Mouse (Mus musculus): Measurements from ENCODE around the gene Srarp. TPM values are rescaled to one million over a fixed set of nuclear protein-coding genes. Genes with fewer than 3 reads are reported as not detected.

The Srarp gene
- polyA plus RNA-seq, 1 experiment from 2014 or later, result not detected

GRCm38 (mm10) chr4:141423288-141423687 is 12.6 kb downstream of the Srarp start:
- no peak overlapping the region for H3K27ac ChIP-seq
- WGBS, result 80% methylated on average over 5 of the region's 5 CpGs
- H3K36me3 ChIP-seq, result no peaks in the 10 kb centered on the region
- 0 out of 2 replicates have a peak, but pooled peaks cover 3% of the 10 kb centered on the region for H3K27me3 ChIP-seq (replicated peaks)
- H3K9me3 ChIP-seq, result no peaks in the 10 kb centered on the region
- H3K9ac ChIP-seq, result no peak overlapping the region
- ATAC-seq (ENCODE audit: insufficient read depth, low FRiP score, low read depth), result no peak
- no peak overlapping the region for H3K4me2 ChIP-seq
- peaks cover 36% of the 10 kb centered on the region for H3K4me1 ChIP-seq
- no peak overlapping the region for H3K4me3 ChIP-seq (replicated peaks)

DNA sequence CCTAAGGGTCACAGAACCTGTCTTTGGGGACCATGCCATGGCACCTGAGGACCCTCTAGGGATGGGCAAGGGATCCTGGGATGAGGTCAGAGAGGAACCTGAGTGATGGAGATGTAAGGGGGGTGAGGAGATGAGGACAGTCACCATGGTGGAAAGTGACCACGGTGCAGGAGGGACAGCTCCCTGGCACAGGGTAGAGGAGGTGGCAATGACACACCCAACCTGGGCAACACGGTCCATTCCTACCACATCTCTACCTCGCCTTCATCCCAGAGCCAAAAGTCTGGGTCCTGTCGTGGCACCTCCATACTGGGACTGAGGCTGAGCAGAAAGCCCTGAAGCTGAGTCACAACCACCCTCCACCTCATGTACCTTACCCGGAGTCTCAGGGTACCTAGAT is 13.1 kb downstream of the Srarp start:
- no peak for ATAC-seq (ENCODE audit: insufficient read depth, low FRiP score, low read depth)
- H3K4me1 ChIP-seq, result peaks cover 36% of the 10 kb centered on the region

GRCm38 (mm10) chr4:141421423-141421822 is 14.5 kb downstream of the Srarp start:
- Histone ChIP-seq H3K27me3 (replicated peaks) (0 out of 2 replicates have a peak, but pooled peaks cover 3% of the 10 kb centered on the region), H3K9ac (no peak overlapping the region), H3K27ac (peak overlapping the region; percentile 57; the same call in 1 of the 2 replicates), H3K36me3 (no peaks in the 10 kb centered on the region), H3K9me3 (no peaks in the 10 kb centered on the region), H3K4me2 (peak overlapping the region; percentile 41), H3K4me1 (peaks cover 32% of the 10 kb centered on the region), H3K4me3 (replicated peaks) (peak overlapping the region; percentile 26)
- ATAC-seq (ENCODE audit: insufficient read depth, low FRiP score, low read depth), result peak; percentile 30; the same call in 1 of the 2 replicates
- 36% methylated on average over 14 of the region's 14 CpGs for WGBS

More for the DNA sequence above, 13.1 kb downstream of the Srarp start:
- Histone ChIP-seq H3K4me3 (replicated peaks) (no peak overlapping the region), H3K27ac (no peak overlapping the region), H3K36me3 (no peaks in the 10 kb centered on the region), H3K9ac (no peak overlapping the region), H3K4me2 (0 out of 2 replicates have a peak overlapping the region, but pooled peaks have one; percentile 41), H3K27me3 (replicated peaks) (0 out of 2 replicates have a peak, but pooled peaks cover 3% of the 10 kb centered on the region), H3K9me3 (no peaks in the 10 kb centered on the region)
- WGBS, result 87% methylated on average over 5 of the region's 5 CpGs

DNA sequence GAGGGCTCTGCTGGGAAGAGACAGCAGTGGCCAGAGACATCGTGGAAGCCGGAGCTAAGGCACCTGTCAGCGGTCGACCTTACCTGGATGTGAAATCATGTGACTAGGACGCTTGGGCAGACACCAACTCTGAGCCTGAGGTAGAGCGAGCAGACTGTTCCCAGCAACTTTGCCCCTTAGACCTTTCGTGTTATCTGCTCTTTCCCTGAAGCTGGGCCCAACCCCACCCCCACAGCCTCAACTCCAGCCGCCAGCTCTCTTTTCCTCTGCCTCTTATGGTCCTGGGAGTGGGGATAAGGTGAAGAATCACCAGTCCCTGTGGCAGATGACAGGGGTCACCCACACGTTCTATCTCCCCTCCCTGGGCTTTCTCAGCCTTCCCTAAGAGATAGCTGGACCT is 15.0 kb downstream of the Srarp start:
- peak overlapping the region; percentile 51; the same call in 1 of the 2 replicates for H3K27ac ChIP-seq
- H3K9ac ChIP-seq, result no peak overlapping the region
- H3K4me1 ChIP-seq, result peaks cover 29% of the 10 kb centered on the region
- H3K9me3 ChIP-seq, result no peaks in the 10 kb centered on the region
- H3K4me3 ChIP-seq (replicated peaks), result no peak overlapping the region
- WGBS, result 44% methylated on average over 9 of the region's 9 CpGs
- 0 out of 2 replicates have a peak, but pooled peaks cover 3% of the 10 kb centered on the region for H3K27me3 ChIP-seq (replicated peaks)
- H3K36me3 ChIP-seq, result no peaks in the 10 kb centered on the region
- ATAC-seq (ENCODE audit: insufficient read depth, low FRiP score, low read depth), result no peak
- H3K4me2 ChIP-seq, result 0 out of 2 replicates have a peak overlapping the region, but pooled peaks have one; percentile 41

DNA sequence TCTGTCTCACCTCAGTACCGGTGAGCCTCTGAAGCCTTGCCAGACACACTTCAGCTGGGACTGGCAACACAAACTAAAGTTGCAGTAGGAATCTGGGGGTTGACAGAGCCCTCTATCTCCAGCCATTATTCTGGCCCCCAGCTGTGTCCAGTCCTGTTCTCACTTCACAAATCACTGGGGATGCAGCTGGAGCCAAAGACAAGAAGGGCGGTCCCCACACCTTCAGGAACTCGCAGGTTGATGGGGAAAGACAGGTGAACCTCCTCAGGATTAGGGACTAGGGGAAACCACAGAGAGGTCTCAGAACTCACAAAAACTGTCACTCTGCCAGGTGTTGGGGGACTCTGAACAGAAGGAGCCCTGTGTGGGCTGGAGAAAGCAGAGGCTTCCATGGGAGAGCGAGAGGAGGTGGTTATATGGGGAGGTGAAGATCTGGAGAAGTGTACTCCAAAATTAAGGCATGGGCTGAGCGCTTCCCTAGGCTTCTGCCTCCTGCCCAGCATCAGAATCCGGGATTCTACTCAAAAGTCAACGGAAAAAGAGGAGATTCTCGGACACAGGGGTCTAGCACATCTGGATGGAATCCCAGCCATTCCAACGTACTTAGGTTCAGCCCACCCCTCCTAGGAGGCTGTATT is 15.6 kb downstream of the Srarp start, which contains the start of gene Hspb7:
TSS of gene Hspb7 (plus strand) at position 588 of the 638 bp plus-strand sequence.
- 54% methylated on average over 9 of the region's 9 CpGs for WGBS

DNA sequence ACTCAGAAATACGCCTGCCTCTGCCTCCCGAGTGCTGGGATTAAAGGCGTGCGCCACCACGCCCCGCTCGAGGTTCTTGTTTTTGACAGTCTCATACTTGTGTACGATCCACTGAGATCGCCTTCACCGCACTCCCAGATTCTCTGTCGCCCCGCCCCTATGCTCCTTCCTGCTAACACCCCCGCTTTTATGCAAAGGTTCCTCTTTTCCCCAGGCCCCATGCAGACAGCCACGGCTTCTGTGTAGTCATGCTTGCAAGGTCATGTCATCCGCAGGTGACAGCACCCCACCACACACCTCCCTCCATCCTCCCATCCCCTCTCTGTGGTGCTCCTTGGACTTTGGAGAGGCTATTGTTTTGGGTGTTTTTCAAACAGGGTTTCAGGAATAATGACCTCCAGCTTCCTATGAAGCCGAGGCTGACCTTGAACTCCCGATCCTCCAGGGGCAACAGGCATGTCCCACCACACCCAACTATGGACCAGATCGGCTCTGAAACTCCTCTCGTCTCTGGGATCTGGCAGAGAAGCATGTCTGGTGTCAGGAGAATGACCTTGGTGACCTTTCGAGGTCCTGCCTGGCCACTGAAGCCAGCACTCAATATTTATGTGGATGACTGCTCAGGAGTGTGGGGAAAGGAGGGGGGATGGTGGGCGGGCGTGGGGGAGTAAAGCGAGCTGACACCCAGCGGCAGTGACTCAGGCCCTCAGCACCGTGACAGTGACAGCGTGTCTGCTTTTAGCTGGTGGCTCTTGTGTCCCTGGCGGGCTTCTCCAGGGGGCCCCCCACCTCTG is 16.3 kb downstream of the Srarp start:
- H3K4me2 ChIP-seq, result no peak overlapping the region
- H3K27ac ChIP-seq, result no peak overlapping the region
- no peaks in the 10 kb centered on the region for H3K9me3 ChIP-seq
- H3K27me3 ChIP-seq (replicated peaks), result no peaks in the 10 kb centered on the region
- H3K4me3 ChIP-seq (replicated peaks), result no peak overlapping the region
- H3K4me1 ChIP-seq, result peaks cover 20% of the 10 kb centered on the region; the same call in 1 of the 2 replicates
- no peak for ATAC-seq (ENCODE audit: insufficient read depth, low FRiP score, low read depth)
- WGBS, result 54% methylated on average over 27 of the region's 27 CpGs
- no peak overlapping the region for H3K9ac ChIP-seq
- no peaks in the 10 kb centered on the region for H3K36me3 ChIP-seq

More for the DNA sequence above, 15.6 kb downstream of the Srarp start, which contains the start of gene Hspb7:
- H3K27me3 ChIP-seq (replicated peaks), result 0 out of 2 replicates have a peak, but pooled peaks cover 3% of the 10 kb centered on the region
- peak within 1 kb of the TSS; percentile 57; the same call in 1 of the 2 replicates for H3K27ac ChIP-seq
- H3K4me1 ChIP-seq, result peaks cover 26% of the 10 kb centered on the region; the same call in 1 of the 2 replicates
- peak within 1 kb of the TSS; percentile 26; the same call in 1 of the 2 replicates for H3K4me3 ChIP-seq (replicated peaks)
- no peak for ATAC-seq (ENCODE audit: insufficient read depth, low FRiP score, low read depth)
- H3K36me3 ChIP-seq, result no peaks in the 10 kb centered on the region
- H3K4me2 ChIP-seq, result peak within 1 kb of the TSS; percentile 41
- no peak within 1 kb of the TSS for H3K9ac ChIP-seq
- H3K9me3 ChIP-seq, result no peaks in the 10 kb centered on the region

DNA sequence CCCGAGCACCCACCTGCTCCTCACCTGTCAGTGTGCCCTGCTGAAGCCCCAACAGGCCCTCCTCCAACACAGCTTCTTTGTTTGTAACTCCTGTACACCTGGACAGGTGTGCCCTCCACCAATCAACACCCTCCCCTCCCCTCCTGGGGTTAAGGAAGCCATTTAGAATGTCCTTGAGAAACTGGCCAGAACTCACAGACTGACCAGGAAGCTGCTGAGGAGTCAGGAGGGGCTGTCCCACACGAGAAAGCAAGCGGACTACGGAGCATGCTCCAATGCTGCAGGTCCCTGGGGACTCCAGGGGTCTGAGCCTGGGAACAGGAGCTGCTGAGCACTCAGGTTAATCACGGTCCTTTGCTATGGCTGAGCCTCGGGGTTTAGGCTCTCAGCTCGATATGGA is 20.0 kb downstream of the Srarp start, which contains the start of gene Clcnkb:
TSS of gene Clcnkb (minus strand) at position 91 of the 400 bp plus-strand sequence.
- Histone ChIP-seq H3K9me3 (no peaks in the 10 kb centered on the region), H3K4me3 (replicated peaks) (no peak within 1 kb of the TSS), H3K4me1 (peaks cover 11% of the 10 kb centered on the region; the same call in 1 of the 2 replicates), H3K36me3 (no peaks in the 10 kb centered on the region), H3K9ac (no peak within 1 kb of the TSS), H3K4me2 (no peak within 1 kb of the TSS), H3K27me3 (replicated peaks) (no peaks in the 10 kb centered on the region), H3K27ac (no peak within 1 kb of the TSS)
- ATAC-seq (ENCODE audit: insufficient read depth, low FRiP score, low read depth), result no peak
- 55% methylated on average over 7 of the region's 7 CpGs for WGBS

DNA sequence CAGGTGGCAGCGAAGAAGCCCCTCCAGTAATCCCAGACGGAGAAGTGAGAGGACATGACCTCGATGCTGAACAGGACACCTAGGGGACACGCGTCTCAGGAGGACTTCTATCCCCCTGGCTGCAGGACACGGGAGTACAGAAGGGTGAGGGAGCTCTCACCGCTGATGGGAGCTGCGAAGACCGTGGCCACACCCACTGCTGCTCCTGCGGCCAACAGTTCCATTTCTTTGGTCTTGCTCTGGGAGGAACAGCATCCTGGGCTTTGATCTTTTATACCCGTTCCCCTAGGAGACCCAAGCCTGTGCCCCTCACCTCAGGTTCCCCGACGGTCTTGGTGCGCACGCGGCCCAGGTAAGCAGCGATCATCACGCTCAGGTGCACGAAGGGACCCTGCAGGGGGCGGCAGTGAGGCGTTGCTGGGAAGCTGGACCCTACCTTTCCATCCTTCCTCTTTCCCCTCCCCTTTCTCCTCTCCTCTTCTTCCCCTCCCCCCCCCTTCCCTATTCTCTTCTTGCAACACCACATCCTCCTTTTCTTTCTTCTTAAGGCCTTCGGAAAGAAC is 24.4 kb downstream of the Srarp start:
- 21% methylated on average over 22 of the region's 22 CpGs for WGBS
- Histone ChIP-seq H3K9ac (no peak overlapping the region), H3K4me3 (replicated peaks) (no peak overlapping the region), H3K27ac (no peak overlapping the region), H3K36me3 (no peaks in the 10 kb centered on the region), H3K27me3 (replicated peaks) (no peaks in the 10 kb centered on the region), H3K4me1 (no peaks in the 10 kb centered on the region), H3K4me2 (no peak overlapping the region), H3K9me3 (no peaks in the 10 kb centered on the region)
- no peak for ATAC-seq (ENCODE audit: insufficient read depth, low FRiP score, low read depth)

DNA sequence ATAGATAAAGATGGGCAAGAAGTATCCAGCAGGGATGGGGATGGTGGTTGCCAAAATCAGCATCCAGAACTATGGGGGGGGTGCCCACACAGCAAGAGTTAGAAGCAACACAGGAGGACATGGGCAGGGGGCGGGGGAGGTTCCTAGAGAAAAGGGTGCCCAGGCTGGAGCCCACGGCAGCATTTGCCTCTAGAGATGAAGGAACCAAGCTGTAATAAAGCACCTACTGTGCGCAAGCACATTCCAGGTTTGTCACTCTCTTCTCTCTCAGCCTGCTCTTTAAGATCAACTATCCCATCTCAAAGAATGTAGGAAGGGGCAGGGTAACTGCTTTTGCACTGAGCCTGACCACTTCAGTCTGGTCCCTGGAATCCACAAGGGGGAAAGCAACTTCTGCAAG is 27.3 kb downstream of the Srarp start:
- Histone ChIP-seq H3K9me3 (no peaks in the 10 kb centered on the region), H3K9ac (no peak overlapping the region), H3K4me1 (no peaks in the 10 kb centered on the region), H3K36me3 (no peaks in the 10 kb centered on the region), H3K4me2 (no peak overlapping the region), H3K27ac (no peak overlapping the region), H3K27me3 (replicated peaks) (no peaks in the 10 kb centered on the region), H3K4me3 (replicated peaks) (no peak overlapping the region)
- ATAC-seq (ENCODE audit: insufficient read depth, low FRiP score, low read depth), result no peak
- WGBS, result 88% methylated on average over 3 of the region's 3 CpGs

- H3K27ac ChIP-seq, result no peak overlapping the region; the same call in 1 of the 2 replicates
- H3K4me1 ChIP-seq, result no peaks in the 10 kb centered on the region
- H3K4me3 ChIP-seq (replicated peaks), result no peak overlapping the region
- no peak for ATAC-seq (ENCODE audit: insufficient read depth, low FRiP score, low read depth)
- H3K27me3 ChIP-seq (replicated peaks), result no peaks in the 10 kb centered on the region
- 41% methylated on average over 14 of the region's 14 CpGs for WGBS
- no peaks in the 10 kb centered on the region for H3K9me3 ChIP-seq
- H3K4me2 ChIP-seq, result no peak overlapping the region
- H3K9ac ChIP-seq, result no peak overlapping the region
- no peaks in the 10 kb centered on the region for H3K36me3 ChIP-seq
These were observed 29.2 kb downstream of the Srarp start for GRCm38 (mm10) chr4:141406516-141407299.

DNA sequence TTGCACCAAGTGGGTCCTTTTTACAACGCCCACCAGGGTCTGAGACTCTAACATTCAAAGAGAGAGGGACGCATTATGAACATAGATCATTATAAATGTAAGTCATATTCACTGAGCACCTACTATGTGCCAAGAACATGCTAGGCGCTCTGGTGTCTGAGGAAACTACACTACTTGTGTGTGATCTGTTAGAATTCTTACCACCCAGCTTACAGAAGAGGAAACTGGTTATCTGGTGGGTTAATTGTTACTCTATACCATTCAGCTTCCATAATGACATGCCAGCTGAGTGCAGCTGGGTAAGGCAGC is 30.6 kb downstream of the Srarp start:
- Histone ChIP-seq H3K27ac (no peak overlapping the region), H3K4me2 (no peak overlapping the region), H3K9me3 (no peaks in the 10 kb centered on the region), H3K9ac (no peak overlapping the region), H3K36me3 (no peaks in the 10 kb centered on the region), H3K27me3 (replicated peaks) (no peaks in the 10 kb centered on the region), H3K4me3 (replicated peaks) (no peak overlapping the region), H3K4me1 (no peaks in the 10 kb centered on the region)
- no peak for ATAC-seq (ENCODE audit: insufficient read depth, low FRiP score, low read depth)
- 86% methylated on average over 3 of the region's 3 CpGs for WGBS

All from stomach, embryonic 15.5 days (tissue).